Mouse (Mus musculus) hindbrain, embryonic 12.5 days (tissue): ENCODE measurements around the gene Zfhx2. TPM values are rescaled to one million over a fixed set of nuclear protein-coding genes. Genes with fewer than 3 reads are reported as not detected.

Experiments
- ATAC-seq: fragments of 200-750 bp; cut with Nextera tagmentation; 2 replicates; pipeline ENCODE4 v1.8.0; 2017; ENCODE audit warnings: moderate TSS enrichment; ENCODE audit not compliant: low FRiP score
- H3K27ac ChIP-seq: fragments of 300-500 bp; sonication (generic); 2 replicates; pipeline ENCODE4 v1.5.1; 2016; ENCODE audit warnings: mild to moderate bottlenecking
- H3K27me3 ChIP-seq: fragments of 300-500 bp; sonication (generic); 2 replicates; pipeline ENCODE4 v1.6.1; 2016; ENCODE audit warnings: mild to moderate bottlenecking
- H3K36me3 ChIP-seq: fragments of 300-500 bp; sonication (generic); 2 replicates; pipeline ENCODE4 v1.6.1; 2016; ENCODE audit warnings: mild to moderate bottlenecking
- H3K4me1 ChIP-seq: fragments of 300-500 bp; sonication (generic); 2 replicates; pipeline ENCODE4 v1.6.1; 2016
- H3K4me2 ChIP-seq: fragments of 300-500 bp; sonication (generic); replicated peaks from 2 replicates; pipeline ENCODE4 v1.6.1; 2016; ENCODE audit warnings: mild to moderate bottlenecking
- H3K4me3 ChIP-seq: fragments of 300-500 bp; sonication (generic); 2 replicates; pipeline ENCODE4 v1.5.1; 2016; ENCODE audit warnings: mild to moderate bottlenecking
- H3K9ac ChIP-seq: fragments of 300-500 bp; sonication (generic); 2 replicates; pipeline ENCODE4 v1.6.1; 2016; ENCODE audit warnings: mild to moderate bottlenecking, moderate library complexity
- H3K9me3 ChIP-seq: fragments of 300-500 bp; sonication (generic); replicated peaks from 2 replicates; pipeline ENCODE4 v1.6.1; 2016; ENCODE audit warnings: mild to moderate bottlenecking
- WGBS: fragments of 180-500 bp; shearing (Covaris S2); methylation state at CpG from one replicate; pipeline ENCODE4 v1.1.7; 2016; 5-methylcytosine and 5-hydroxymethylcytosine counted together
- polyA plus RNA-seq: library from polyadenylated mRNA; unstranded; fragments of >200 nt; fragmentation: Nextera tagmentation; extraction: Ambion mirVana; gene quantifications from 2 replicates; pipeline ENCODE4 v1.2.1, GENCODE M21; 2016

Zfhx2 gene
- 30.9 and 33.1 TPM in 2 replicates for polyA plus RNA-seq

DNA sequence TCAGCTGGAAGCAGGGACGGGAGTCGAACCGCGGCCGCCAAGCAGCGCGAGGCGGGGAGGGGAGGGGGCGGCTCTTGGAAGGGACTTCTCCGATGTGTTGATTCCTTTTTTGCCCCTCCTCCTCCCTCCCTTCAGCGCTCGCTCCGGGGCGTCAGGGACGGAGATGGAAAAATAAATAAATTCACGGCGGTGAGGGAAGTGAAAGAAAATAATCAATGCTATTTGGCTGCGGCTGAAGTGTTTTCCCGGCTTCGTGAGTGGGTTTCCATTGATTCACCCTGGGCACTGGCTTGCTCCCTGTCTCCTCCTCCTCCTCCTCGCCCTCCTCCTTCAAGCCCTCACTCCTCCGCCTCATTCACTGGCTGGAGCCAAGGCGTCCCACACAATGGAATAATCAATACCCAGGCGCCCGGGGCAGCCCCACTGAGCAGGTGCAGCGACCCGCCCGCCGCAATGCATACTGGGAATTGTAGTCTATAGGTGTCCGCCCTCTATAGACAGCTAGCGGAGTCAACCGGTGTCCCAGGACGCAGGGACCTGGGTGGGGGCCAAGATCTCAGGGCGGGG lies at the start of gene Zfhx2:
Gene Zfhx2 (minus strand): TSS at position 314 of the 567 bp plus-strand sequence.
- under 1% methylated on average over 34 of the region's 34 CpGs for WGBS

DNA sequence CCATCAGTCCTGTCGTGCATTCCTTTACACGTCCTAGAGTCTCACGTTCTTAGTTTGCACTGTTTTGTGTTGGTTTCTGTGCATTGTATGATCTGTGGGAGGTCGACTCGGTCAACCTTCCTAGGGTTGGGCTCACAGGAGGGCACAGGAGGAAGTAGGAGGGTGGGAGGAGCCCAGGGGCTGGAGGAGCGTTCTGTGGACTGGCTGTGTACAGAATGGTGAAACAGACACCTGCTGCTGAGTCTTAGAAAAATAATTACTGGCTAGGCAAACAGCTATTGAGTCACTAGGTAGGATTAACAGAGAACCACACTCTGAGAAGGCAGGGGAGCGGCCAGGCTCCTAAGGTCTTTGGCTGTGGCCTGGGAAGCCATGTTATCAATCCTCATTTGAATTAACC lies 47.2 kb upstream of the Zfhx2 start:
- Histone ChIP-seq H3K27ac (no peak overlapping the region), H3K4me2 (no peak overlapping the region), H3K27me3 (no peaks in the 10 kb centered on the region), H3K36me3 (no peaks in the 10 kb centered on the region), H3K4me1 (no peaks in the 10 kb centered on the region), H3K9me3 (no peaks in the 10 kb centered on the region), H3K4me3 (no peak overlapping the region), H3K9ac (no peak overlapping the region; the same call in 1 of the 2 replicates)
- WGBS, result 40% methylated on average over 7 of the region's 7 CpGs
- ATAC-seq, result no peak

More for the DNA sequence above, at the start of gene Zfhx2:
- Histone ChIP-seq H3K36me3 (no peaks in the 10 kb centered on the region), H3K27me3 (no peaks in the 10 kb centered on the region), H3K9me3 (no peaks in the 10 kb centered on the region), H3K4me1 (peaks cover 51% of the 10 kb centered on the region), H3K27ac (peak within 1 kb of the TSS; percentile 93), H3K9ac (peak within 1 kb of the TSS; percentile 92), H3K4me2 (peak within 1 kb of the TSS; percentile 70), H3K4me3 (peak within 1 kb of the TSS; percentile 67)
- ATAC-seq, result peak; percentile 91

DNA sequence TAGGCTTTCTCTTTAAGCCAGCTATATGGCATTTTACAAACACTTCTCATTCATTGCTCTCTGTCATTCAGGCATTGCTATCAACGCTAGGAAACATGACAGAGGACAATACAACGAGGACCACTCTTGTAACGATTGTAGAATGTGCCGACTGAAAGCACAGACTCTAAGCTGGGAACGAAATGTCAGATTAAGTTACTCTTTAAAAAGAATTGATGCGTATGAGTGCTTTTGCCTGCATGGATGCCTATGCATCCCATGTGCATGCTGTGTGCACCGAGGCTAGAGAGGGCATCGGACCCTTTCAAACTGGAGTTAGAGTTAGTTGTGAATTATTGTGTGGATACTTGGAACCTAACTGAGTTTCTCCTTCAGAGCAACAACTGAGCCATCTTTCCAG lies 43.6 kb upstream of the Zfhx2 start:
- Histone ChIP-seq H3K27me3 (no peaks in the 10 kb centered on the region), H3K4me3 (no peak overlapping the region), H3K9me3 (no peaks in the 10 kb centered on the region), H3K4me2 (no peak overlapping the region), H3K27ac (no peak overlapping the region), H3K4me1 (no peaks in the 10 kb centered on the region), H3K9ac (no peak overlapping the region), H3K36me3 (no peaks in the 10 kb centered on the region)
- 83% methylated on average over 8 of the region's 8 CpGs for WGBS
- no peak for ATAC-seq

DNA sequence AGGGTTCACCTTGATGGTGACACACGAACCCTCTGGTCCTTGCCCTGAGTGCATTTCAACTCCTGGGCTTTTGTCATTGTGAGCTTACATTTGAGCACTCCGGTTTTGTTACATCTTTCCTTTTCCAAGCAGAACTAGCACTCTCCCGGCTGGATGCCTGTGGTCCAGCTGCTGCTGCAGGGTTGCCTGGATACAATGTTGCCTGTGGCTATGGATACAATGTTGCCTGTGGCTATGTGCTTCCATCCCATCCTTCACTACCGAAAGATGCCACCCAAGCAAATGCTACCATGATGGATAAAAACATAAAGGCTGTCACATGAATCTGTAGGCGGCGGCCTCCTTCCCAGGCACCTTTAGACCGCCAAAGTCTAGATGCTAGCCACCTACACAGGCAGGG lies 34.4 kb upstream of the Zfhx2 start:
- Histone ChIP-seq H3K9me3 (no peaks in the 10 kb centered on the region), H3K4me2 (no peak overlapping the region), H3K4me3 (no peak overlapping the region), H3K9ac (no peak overlapping the region), H3K4me1 (peaks cover 10% of the 10 kb centered on the region; the same call in 1 of the 2 replicates), H3K27me3 (no peaks in the 10 kb centered on the region), H3K27ac (no peak overlapping the region), H3K36me3 (no peaks in the 10 kb centered on the region)
- 67% methylated on average over 7 of the region's 7 CpGs for WGBS
- ATAC-seq, result no peak

DNA sequence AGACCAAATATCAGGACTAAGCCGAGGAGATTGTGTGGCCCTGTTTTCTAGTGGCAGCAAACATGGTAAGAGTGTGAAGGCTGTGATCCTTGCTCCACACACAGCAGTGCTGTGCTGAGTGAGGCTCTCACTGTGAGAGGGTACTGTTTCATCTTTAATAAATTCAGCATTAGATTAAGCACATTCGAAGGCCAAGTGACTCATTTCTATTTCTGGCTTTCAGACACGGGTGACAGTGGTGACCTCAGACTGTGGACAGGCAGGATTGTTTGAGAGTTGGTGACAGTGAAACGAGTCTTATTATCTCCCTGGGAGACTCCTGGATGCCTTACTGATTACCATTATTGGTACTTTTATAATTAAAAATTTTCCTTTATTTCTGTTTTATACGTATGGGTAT lies 33.6 kb upstream of the Zfhx2 start:
- no peaks in the 10 kb centered on the region for H3K36me3 ChIP-seq
- H3K27ac ChIP-seq, result no peak overlapping the region
- H3K9me3 ChIP-seq, result no peaks in the 10 kb centered on the region
- H3K4me1 ChIP-seq, result peaks cover 10% of the 10 kb centered on the region; the same call in 1 of the 2 replicates
- 83% methylated on average over 5 of the region's 5 CpGs for WGBS
- H3K27me3 ChIP-seq, result no peaks in the 10 kb centered on the region
- H3K9ac ChIP-seq, result no peak overlapping the region
- H3K4me2 ChIP-seq, result no peak overlapping the region
- no peak for ATAC-seq
- no peak overlapping the region for H3K4me3 ChIP-seq

DNA sequence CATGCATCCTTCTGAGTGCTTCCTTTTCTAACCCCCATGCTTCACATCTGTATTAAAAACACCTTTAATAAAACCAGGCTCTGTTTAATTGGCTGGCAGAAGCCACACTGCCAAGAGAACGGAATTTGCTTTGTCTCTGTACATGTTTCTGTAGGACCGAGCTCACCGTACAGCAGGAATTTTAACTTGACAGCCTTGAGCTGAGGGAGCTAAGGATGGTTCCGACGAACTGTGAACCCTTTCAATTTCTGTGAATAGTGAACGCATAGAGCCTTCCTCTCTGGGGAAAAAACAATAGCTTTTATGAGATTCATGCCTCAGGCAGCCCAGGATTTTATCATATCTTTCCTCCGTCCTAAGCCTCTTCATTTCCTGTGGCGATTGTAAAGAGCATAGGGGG lies 30.2 kb upstream of the Zfhx2 start:
- Histone ChIP-seq H3K9ac (no peak overlapping the region), H3K4me2 (peak overlapping the region; percentile 33), H3K4me1 (peaks cover 10% of the 10 kb centered on the region; the same call in 1 of the 2 replicates), H3K9me3 (no peaks in the 10 kb centered on the region), H3K27me3 (peaks cover 6% of the 10 kb centered on the region), H3K27ac (peak overlapping the region; percentile 74), H3K36me3 (no peaks in the 10 kb centered on the region), H3K4me3 (no peak overlapping the region)
- peak; percentile 48; the same call in 1 of the 2 replicates for ATAC-seq
- WGBS, result 36% methylated on average over 8 of the region's 8 CpGs

DNA sequence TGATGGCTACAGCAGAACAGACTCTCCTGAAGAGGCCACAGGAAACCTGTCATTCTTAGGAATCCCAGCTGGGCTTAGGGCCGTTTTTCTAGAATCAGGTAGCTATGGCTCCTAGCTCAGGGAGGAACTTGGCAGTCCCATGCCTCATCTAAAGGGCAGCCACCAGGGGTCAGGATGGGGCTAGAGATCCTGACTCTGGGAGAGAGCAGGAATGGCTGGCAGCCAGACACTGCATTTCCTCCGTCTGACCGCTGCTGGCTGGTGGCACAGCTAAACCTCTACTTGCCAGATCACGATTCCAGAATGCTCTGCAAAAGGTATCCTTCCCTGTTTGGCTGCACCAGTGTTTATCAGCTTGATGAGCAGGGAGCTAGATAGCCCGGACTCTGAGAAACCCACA lies 29.8 kb upstream of the Zfhx2 start:
- no peaks in the 10 kb centered on the region for H3K36me3 ChIP-seq
- H3K4me3 ChIP-seq, result no peak overlapping the region
- no peaks in the 10 kb centered on the region for H3K9me3 ChIP-seq
- peak overlapping the region; percentile 33 for H3K4me2 ChIP-seq
- ATAC-seq, result peak; percentile 81
- H3K27ac ChIP-seq, result peak overlapping the region; percentile 74
- no peak overlapping the region for H3K9ac ChIP-seq
- peaks cover 10% of the 10 kb centered on the region for H3K27me3 ChIP-seq
- peaks cover 12% of the 10 kb centered on the region; the same call in 1 of the 2 replicates for H3K4me1 ChIP-seq
- WGBS, result 8% methylated on average over 5 of the region's 5 CpGs

DNA sequence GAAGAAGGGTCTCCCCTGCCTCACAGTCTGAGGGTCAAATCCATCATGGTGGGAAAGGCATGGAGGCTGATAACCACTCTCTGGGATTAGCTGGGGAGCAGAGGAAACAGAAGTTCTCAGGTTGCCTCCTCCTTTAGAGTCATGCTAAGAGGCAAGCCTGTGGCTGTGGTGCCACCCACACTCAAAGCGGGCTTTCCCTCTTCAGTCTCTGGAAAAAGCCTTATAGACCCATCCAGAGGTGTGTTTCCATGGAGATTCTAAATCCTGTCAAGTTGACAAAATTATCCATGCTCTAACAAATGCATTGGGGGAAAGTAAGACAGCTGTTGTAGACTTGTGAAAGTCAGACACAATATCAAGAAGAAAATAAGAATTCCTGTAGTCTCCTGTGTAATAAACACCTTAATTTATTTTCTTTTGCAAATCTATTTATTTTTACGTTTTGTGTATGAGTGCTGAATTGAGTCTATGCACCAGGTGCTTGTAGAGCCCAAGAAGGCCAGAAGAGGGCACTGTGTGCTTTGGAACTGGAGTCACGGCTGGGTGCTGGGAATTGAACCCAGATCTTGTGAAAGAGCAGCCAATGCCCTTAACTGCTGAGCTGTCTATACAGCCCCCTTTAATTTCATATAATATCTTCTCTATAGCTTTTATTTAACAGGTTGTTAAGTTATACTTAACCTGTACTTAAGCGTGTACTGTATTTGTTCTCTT lies 27.5 kb upstream of the Zfhx2 start:
- Histone ChIP-seq H3K9ac (no peak overlapping the region), H3K27me3 (peaks cover 32% of the 10 kb centered on the region), H3K9me3 (no peaks in the 10 kb centered on the region), H3K4me1 (peaks cover 32% of the 10 kb centered on the region), H3K4me2 (no peak overlapping the region), H3K4me3 (no peak overlapping the region), H3K27ac (no peak overlapping the region), H3K36me3 (no peaks in the 10 kb centered on the region)
- 72% methylated on average over 4 of the region's 4 CpGs for WGBS
- no peak for ATAC-seq

DNA sequence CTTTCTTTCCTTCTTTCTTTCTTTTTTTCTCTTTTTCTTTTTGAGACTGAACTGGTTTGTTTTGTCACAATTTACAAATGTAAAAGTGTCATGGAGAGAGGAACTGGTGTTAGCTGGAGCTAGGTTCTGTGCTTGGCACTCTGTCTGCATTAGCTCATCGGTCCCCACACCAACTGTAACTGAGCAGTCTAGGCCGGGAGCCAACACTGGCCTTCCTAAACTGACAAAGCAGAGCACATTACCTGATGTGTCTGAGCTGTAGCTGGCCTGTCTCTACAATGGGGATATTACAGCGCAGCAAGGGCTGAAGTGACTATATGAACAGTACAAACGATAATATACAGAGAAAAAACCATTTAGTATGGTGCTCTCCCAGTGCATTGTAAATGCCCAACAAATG lies 26.7 kb upstream of the Zfhx2 start:
- H3K36me3 ChIP-seq, result no peaks in the 10 kb centered on the region
- 83% methylated on average over 4 of the region's 4 CpGs for WGBS
- H3K27ac ChIP-seq, result no peak overlapping the region
- peaks cover 40% of the 10 kb centered on the region for H3K27me3 ChIP-seq
- H3K9ac ChIP-seq, result no peak overlapping the region
- H3K4me3 ChIP-seq, result no peak overlapping the region
- ATAC-seq, result no peak
- no peak overlapping the region for H3K4me2 ChIP-seq
- H3K4me1 ChIP-seq, result peaks cover 39% of the 10 kb centered on the region
- no peaks in the 10 kb centered on the region for H3K9me3 ChIP-seq

DNA sequence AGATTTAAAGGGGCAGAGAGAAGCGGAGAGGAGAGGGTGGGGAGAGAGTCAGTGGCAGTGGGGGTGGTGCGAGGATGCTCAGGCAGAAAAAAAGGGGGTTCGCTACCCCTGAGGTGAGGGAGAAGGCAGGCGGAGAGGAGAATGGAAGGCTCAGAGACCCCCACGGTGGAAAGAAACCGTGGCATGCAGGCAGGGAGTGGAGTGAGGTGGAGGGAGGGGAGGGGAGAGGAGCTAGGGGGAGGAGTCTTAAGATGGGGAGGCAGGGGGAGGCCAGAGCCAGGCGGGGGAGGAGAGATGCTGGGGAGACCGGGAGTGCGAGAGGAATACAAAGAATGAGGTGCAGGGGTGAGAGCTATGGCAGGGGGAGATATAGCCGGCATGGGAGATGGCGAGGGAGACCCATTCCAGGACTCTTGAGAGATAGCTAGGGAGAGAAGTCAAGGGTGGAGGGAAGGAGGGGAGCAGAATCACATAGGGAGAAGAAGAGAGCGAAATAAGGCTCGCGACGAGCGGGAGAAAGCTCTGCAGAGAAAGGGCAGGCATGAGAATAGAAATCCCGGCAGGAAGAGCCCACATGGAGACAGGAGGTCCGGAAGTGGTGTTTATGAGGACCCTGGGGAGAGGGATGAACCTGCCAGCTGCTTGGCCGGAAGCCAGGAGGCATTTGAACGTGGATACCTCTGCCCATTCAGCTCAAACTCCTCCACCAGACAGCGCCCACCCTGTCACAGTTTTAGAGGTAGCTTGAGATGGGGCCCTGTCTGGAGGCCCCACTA lies 24.5 kb upstream of the Zfhx2 start, which contains the start of gene Jph4:
Gene Jph4 (minus strand): TSS at position 511 of the 776 bp plus-strand sequence.
- ATAC-seq, result peak; percentile 43
- Histone ChIP-seq H3K4me2 (peak within 1 kb of the TSS; percentile 99), H3K4me3 (peak within 1 kb of the TSS; percentile 77), H3K27me3 (peaks cover 59% of the 10 kb centered on the region), H3K9me3 (no peaks in the 10 kb centered on the region), H3K4me1 (peaks cover 34% of the 10 kb centered on the region), H3K36me3 (no peaks in the 10 kb centered on the region), H3K27ac (peak within 1 kb of the TSS; percentile 89), H3K9ac (peak within 1 kb of the TSS; percentile 84)
- WGBS, result 4% methylated on average over 21 of the region's 21 CpGs

DNA sequence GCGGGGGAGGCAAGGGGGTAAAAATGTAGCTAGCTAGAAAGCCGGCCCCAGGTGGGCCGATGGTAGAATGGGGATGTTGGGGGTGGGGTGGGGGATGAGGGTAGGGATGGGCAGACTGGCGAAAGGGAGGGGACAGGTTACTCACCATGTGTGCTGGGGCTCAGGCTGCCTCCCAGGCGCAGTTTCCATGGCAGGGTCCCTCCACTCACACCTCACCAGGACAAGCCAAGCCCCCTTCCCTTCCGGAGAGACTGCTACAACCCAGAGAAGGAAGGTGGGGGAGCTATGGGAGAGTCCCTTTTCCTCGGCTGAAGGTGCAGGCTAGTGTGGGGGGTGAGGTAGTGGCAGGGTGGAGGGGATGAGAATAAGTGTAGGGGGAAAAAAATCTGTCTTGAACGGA lies 23.7 kb upstream of the Zfhx2 start:
- peaks cover 34% of the 10 kb centered on the region for H3K4me1 ChIP-seq
- H3K9me3 ChIP-seq, result no peaks in the 10 kb centered on the region
- 3% methylated on average over 8 of the region's 8 CpGs for WGBS
- peaks cover 62% of the 10 kb centered on the region for H3K27me3 ChIP-seq
- H3K9ac ChIP-seq, result peak overlapping the region; percentile 84
- peak; percentile 43 for ATAC-seq
- peak overlapping the region; percentile 99 for H3K4me2 ChIP-seq
- peak overlapping the region; percentile 77 for H3K4me3 ChIP-seq
- peak overlapping the region; percentile 89 for H3K27ac ChIP-seq
- H3K36me3 ChIP-seq, result no peaks in the 10 kb centered on the region
